Mouse (Mus musculus) lung, embryonic 16.5 days (tissue): ENCODE measurements around the gene Akr1e1. TPM values are rescaled to one million over a fixed set of nuclear protein-coding genes. Genes with fewer than 3 reads are reported as not detected.

Source experiments
- ATAC-seq: fragments of 200-750 bp; cut with Nextera tagmentation; 2 replicates; pipeline ENCODE4 v1.8.0; 2017; ENCODE audit warnings: low read depth, mild to moderate bottlenecking, moderate library complexity
- H3K27ac ChIP-seq: fragments of 300-500 bp; sonication (generic); 2 replicates; pipeline ENCODE4 v1.5.1; 2014; ENCODE audit warnings: mild to moderate bottlenecking, control low read depth, low read length
- H3K27me3 ChIP-seq: fragments of 300-500 bp; sonication (generic); 2 replicates; pipeline ENCODE4 v1.6.1; 2014; ENCODE audit warnings: low read depth, low read length, mixed read lengths; ENCODE audit not compliant: control insufficient read depth, insufficient read depth
- H3K36me3 ChIP-seq: fragments of 300-500 bp; sonication (generic); 2 replicates; pipeline ENCODE4 v1.6.1; 2014; ENCODE audit warnings: low read length; ENCODE audit not compliant: control insufficient read depth, insufficient read depth
- H3K4me1 ChIP-seq: fragments of 300-500 bp; sonication (generic); replicated peaks from 2 replicates; pipeline ENCODE4 v1.6.1; 2014; ENCODE audit warnings: low read length, mixed read lengths; ENCODE audit not compliant: control insufficient read depth, insufficient read depth
- H3K4me2 ChIP-seq: fragments of 300-500 bp; sonication (generic); 2 replicates; pipeline ENCODE4 v1.6.1; 2014; ENCODE audit warnings: low read depth, low read length, control low read depth
- H3K4me3 ChIP-seq: fragments of 300-500 bp; sonication (generic); 2 replicates; pipeline ENCODE4 v1.5.1; 2014; ENCODE audit warnings: mild to moderate bottlenecking, low read length, control low read depth
- H3K9ac ChIP-seq: fragments of 300-500 bp; sonication (generic); 2 replicates; pipeline ENCODE4 v1.6.1; 2014; ENCODE audit warnings: low read length, control low read depth
- H3K9me3 ChIP-seq: fragments of 300-500 bp; sonication (generic); 2 replicates; pipeline ENCODE4 v1.6.1; 2016; ENCODE audit warnings: low read length; ENCODE audit not compliant: control insufficient read depth
- WGBS: fragments of 180-500 bp; shearing (Covaris S2); extraction: QIAGEN DNeasy Blood & Tissue Kit; methylation state at CpG from one replicate; pipeline ENCODE4 v1.1.7; 2014; 5-methylcytosine and 5-hydroxymethylcytosine counted together
- polyA plus RNA-seq: library from polyadenylated mRNA; unstranded; fragments of >200 nt; fragmentation: Nextera tagmentation; extraction: Ambion mirVana; gene quantifications from 2 replicates; pipeline ENCODE4 v1.2.1, GENCODE M21; 2015

Akr1e1 gene
- polyA plus RNA-seq, 1 experiment from 2014 or later = 46.2 TPM

DNA sequence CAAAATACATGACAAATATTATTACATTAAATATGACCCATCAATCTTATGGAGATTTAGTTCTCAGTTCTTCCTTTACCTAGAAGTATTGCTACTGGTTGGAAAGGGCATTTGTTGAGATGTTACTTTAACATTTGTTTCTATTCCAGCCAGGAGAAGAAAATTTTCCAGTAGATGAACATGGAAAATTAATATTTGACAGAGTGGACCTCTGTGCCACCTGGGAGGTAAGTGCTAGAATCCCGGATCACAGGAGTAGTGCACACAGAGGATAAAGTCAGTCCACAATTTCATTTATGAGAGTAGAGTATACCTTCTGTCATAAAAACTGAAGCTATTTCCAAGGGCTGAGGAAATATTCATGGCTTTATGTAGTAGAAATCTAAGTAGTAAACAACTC is 32.1 kb downstream of the Akr1e1 start:
- 89% methylated on average over 1 of the region's 1 CpGs for WGBS
- Histone ChIP-seq H3K4me1 (no peaks in the 10 kb centered on the region), H3K4me2 (no peak overlapping the region), H3K27me3 (no peaks in the 10 kb centered on the region), H3K4me3 (no peak overlapping the region), H3K9ac (no peak overlapping the region), H3K27ac (no peak overlapping the region), H3K9me3 (no peaks in the 10 kb centered on the region), H3K36me3 (no peaks in the 10 kb centered on the region)
- no peak for ATAC-seq

DNA sequence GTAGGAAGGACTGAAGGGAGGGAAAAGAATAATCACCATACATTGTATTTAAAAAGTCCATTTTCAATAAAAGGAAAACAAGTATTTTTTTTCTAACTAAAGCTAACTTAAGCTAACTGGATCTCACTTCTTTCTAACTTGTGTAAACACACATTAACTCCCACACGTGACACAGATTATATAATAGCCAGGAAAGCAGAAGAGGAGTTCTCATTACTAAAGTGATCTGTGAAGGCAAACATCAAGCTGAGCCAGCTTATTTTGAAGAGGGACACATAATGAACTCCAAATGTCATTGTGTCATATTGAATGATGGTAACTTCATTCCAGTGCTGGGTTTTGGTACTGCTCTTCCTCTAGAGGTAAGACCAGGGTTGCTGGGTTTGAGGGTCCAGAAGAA is 35.1 kb downstream of the Akr1e1 start, which contains the start of gene Akr1c21:
Akr1c21 (plus strand) TSS at position 205 of the 400 bp plus-strand sequence.
- 36% methylated on average over 1 of the region's 1 CpGs for WGBS
- no peaks in the 10 kb centered on the region for H3K4me1 ChIP-seq
- H3K4me2 ChIP-seq = no peak within 1 kb of the TSS
- no peaks in the 10 kb centered on the region for H3K36me3 ChIP-seq
- H3K27me3 ChIP-seq = no peaks in the 10 kb centered on the region
- ATAC-seq = no peak
- H3K9ac ChIP-seq = no peak within 1 kb of the TSS
- no peak within 1 kb of the TSS for H3K4me3 ChIP-seq
- no peaks in the 10 kb centered on the region for H3K9me3 ChIP-seq
- H3K27ac ChIP-seq = no peak within 1 kb of the TSS

GRCm38 (mm10) chr13:4565996-4566395 is 43.0 kb downstream of the Akr1e1 start:
- 86% methylated on average over 2 of the region's 2 CpGs for WGBS
- Histone ChIP-seq H3K4me2 (no peak overlapping the region), H3K27ac (no peak overlapping the region), H3K4me1 (no peaks in the 10 kb centered on the region), H3K36me3 (no peaks in the 10 kb centered on the region), H3K27me3 (no peaks in the 10 kb centered on the region), H3K9me3 (no peaks in the 10 kb centered on the region), H3K4me3 (no peak overlapping the region), H3K9ac (no peak overlapping the region)
- ATAC-seq = no peak

DNA sequence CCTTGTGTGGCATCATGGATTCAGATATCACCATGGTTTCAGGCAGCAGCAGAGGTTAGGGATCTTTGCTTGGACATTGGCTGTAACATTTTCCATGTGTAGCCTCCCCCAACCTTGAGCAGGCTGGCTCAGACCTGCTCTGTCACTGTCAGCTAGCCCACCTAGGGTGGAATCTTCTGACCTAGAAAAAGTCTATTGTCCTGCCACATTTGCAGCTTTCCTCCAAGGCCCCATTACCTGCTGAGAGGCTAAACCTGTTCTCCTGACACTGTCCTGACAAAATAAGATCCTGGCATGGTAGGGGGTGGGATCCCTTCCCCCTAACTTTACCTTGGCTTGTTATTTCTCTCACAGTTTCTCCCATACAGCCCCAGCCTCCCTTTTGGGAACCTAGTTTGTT is 48.5 kb downstream of the Akr1e1 start:
- H3K27me3 ChIP-seq = no peaks in the 10 kb centered on the region
- H3K4me1 ChIP-seq = no peaks in the 10 kb centered on the region
- H3K4me3 ChIP-seq = no peak overlapping the region
- no peak for ATAC-seq
- H3K27ac ChIP-seq = no peak overlapping the region
- H3K36me3 ChIP-seq = no peaks in the 10 kb centered on the region
- no peak overlapping the region for H3K9ac ChIP-seq
- H3K9me3 ChIP-seq = no peaks in the 10 kb centered on the region
- no peak overlapping the region for H3K4me2 ChIP-seq

DNA sequence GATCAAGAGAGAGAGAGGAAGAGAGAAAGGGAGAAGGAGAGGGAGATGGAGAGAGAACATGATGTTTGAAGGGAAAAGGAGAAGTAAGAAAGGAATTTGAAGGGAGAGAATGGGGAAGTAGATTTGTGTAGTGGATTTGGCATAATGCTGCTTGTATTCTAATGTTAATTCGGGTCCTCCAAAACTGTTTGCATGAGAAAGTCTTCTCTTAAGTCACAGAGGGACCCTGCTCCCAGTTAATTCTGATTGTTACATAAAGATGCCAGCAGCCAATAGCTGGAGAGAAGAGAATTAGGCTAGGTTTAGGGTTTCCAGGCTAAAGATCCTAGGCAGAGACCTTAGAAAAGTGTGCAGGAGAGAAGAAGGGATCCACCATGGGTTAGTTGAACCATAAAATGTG is 49.8 kb downstream of the Akr1e1 start:
- H3K4me3 ChIP-seq = no peak overlapping the region
- ATAC-seq = no peak
- no peak overlapping the region for H3K4me2 ChIP-seq
- no peak overlapping the region for H3K9ac ChIP-seq
- H3K4me1 ChIP-seq = no peaks in the 10 kb centered on the region
- no peaks in the 10 kb centered on the region for H3K9me3 ChIP-seq
- no peak overlapping the region for H3K27ac ChIP-seq
- no peaks in the 10 kb centered on the region for H3K36me3 ChIP-seq
- WGBS = 60% methylated on average over 1 of the region's 1 CpGs
- no peaks in the 10 kb centered on the region for H3K27me3 ChIP-seq

Other genes starting within 250 kb of the Akr1e1 start
- 0.15 TPM in 1 of 2 replicates, not detected in the other for gene Akr1c6, start 174.9 kb downstream of the Akr1e1 start, polyA plus RNA-seq
- not detected in 2 replicates for gene Akr1c20, start 85.8 kb downstream of the Akr1e1 start, polyA plus RNA-seq
- not detected in 2 replicates for gene Akr1c21, start 35.1 kb downstream of the Akr1e1 start, polyA plus RNA-seq